8 mouse cellular contexts compared by ENCODE assay signal in the genomic region with DNA sequence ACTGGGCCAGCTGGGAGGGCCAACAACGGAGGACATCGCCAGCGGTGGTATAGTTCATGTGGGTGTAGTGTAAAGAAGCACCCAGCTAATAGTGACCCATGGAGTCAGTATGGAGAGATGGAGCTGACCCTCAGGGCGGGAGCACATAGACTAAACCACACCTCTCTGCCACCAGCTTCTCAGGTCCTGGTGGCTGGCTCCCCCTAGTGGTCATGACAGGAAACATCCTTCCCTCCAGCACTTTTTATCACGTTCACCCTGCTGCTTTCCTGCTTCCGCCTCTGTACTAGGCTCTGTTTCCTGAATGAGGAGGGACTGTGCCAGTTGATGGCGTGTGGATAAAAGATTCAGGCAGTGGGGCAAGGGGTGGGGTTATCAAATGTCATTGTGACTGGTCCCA. TPM values are rescaled to one million over a fixed set of nuclear protein-coding genes. Genes with fewer than 3 reads are reported as not detected.
DNase-seq lines count a peak whose midpoint lies in the region; ATAC-seq lines count a peak whose summit lies in the region.

No protein-coding gene starts in this region.

- peak; percentile 88 for ATAC-seq in erythroid progenitor cell, adult 5-6 weeks (replicated peaks; ENCODE audit: low FRiP score, poor library complexity, severe bottlenecking)
- peak; percentile 27; the same call in 1 of the 2 replicates for ATAC-seq in heart, embryonic 13.5 days (ENCODE audit: extremely low read depth, insufficient number of reproducible peaks, low FRiP score, low TSS enrichment)
- peak; percentile 68 for ATAC-seq in kidney, embryonic 16.5 days (ENCODE audit: low FRiP score, low TSS enrichment)
- ATAC-seq in liver, embryonic 12.5 days, result peak; percentile 71
- peak; percentile 68 for ATAC-seq in stomach, embryonic 14.5 days (ENCODE audit: insufficient number of reproducible peaks, insufficient read depth, low FRiP score, low read depth)

- peak overlapping the region; percentile 71 for H3K27ac ChIP-seq in heart, embryonic 13.5 days (replicated peaks)
- H3K27ac ChIP-seq in kidney, embryonic 16.5 days (ENCODE audit: low read length), result 0 out of 2 replicates have a peak overlapping the region, but pooled peaks have one; percentile 75
- H3K27ac ChIP-seq in liver, embryonic 12.5 days, result peak overlapping the region; percentile 71
- no peak overlapping the region for H3K27ac ChIP-seq in stomach, embryonic 14.5 days (ENCODE audit: low read length)

- 6% methylated on average over 7 of the region's 7 CpGs for WGBS in heart, embryonic 13.5 days
- 7% methylated on average over 7 of the region's 7 CpGs for WGBS in kidney, embryonic 16.5 days
- 1% methylated on average over 7 of the region's 7 CpGs for WGBS in liver, embryonic 12.5 days (ENCODE audit: insufficient replicate concordance)
- 4% methylated on average over 7 of the region's 7 CpGs for WGBS in stomach, embryonic 14.5 days

- peak overlapping the region; percentile 33 for H3K4me2 ChIP-seq in heart, embryonic 13.5 days
- H3K4me2 ChIP-seq in kidney, embryonic 16.5 days (replicated peaks; ENCODE audit: low read depth, low read length), result no peak overlapping the region
- peak overlapping the region; percentile 29; the same call in 1 of the 2 replicates for H3K4me2 ChIP-seq in liver, embryonic 12.5 days
- H3K4me2 ChIP-seq in stomach, embryonic 14.5 days (replicated peaks; ENCODE audit: low read depth, low read length), result no peak overlapping the region

- H3K4me3 ChIP-seq in heart, embryonic 13.5 days, result no peak overlapping the region
- H3K4me3 ChIP-seq in kidney, embryonic 16.5 days (ENCODE audit: low read length), result no peak overlapping the region
- no peak overlapping the region for H3K4me3 ChIP-seq in liver, embryonic 12.5 days
- no peak overlapping the region for H3K4me3 ChIP-seq in stomach, embryonic 14.5 days (ENCODE audit: low read depth, low read length)

- no peaks in the 10 kb centered on the region for H3K36me3 ChIP-seq in heart, embryonic 13.5 days
- H3K36me3 ChIP-seq in kidney, embryonic 16.5 days (ENCODE audit: insufficient read depth, low read length), result 0 out of 2 replicates have a peak, but pooled peaks cover 11% of the 10 kb centered on the region
- H3K36me3 ChIP-seq in liver, embryonic 12.5 days, result peaks cover 77% of the 10 kb centered on the region
- H3K36me3 ChIP-seq in stomach, embryonic 14.5 days (ENCODE audit: control insufficient read depth, insufficient read depth, low read length), result peaks cover 5% of the 10 kb centered on the region; the same call in 1 of the 2 replicates

- peak overlapping the region; percentile 20 for H3K9ac ChIP-seq in heart, embryonic 13.5 days
- H3K9ac ChIP-seq in kidney, embryonic 16.5 days (replicated peaks; ENCODE audit: low read length), result no peak overlapping the region
- peak overlapping the region; percentile 33; the same call in 1 of the 2 replicates for H3K9ac ChIP-seq in liver, embryonic 12.5 days
- no peak overlapping the region for H3K9ac ChIP-seq in stomach, embryonic 14.5 days (replicated peaks; ENCODE audit: low read depth, low read length)

- peak; percentile 58 to 70 for DNase-seq in CD8-positive naive resting alpha-beta T cell, adult 2 months (ENCODE audit: low read depth in 2 of 2, low spot score in 2 of 2)
- DNase-seq in brain, adult 2 months (ENCODE audit: low read depth, low spot score), result peak; percentile 89
- DNase-seq in naive thymus-derived CD4-positive, alpha-beta T cell, adult 2 months (ENCODE audit: low read depth), result peak; percentile 86

- no peaks in the 10 kb centered on the region for H3K9me3 ChIP-seq in heart, embryonic 13.5 days
- no peaks in the 10 kb centered on the region for H3K9me3 ChIP-seq in kidney, embryonic 16.5 days (ENCODE audit: low read length)
- H3K9me3 ChIP-seq in liver, embryonic 12.5 days (replicated peaks), result no peaks in the 10 kb centered on the region
- no peaks in the 10 kb centered on the region for H3K9me3 ChIP-seq in stomach, embryonic 14.5 days (ENCODE audit: control insufficient read depth, low read depth, low read length)

- H3K27me3 ChIP-seq in heart, embryonic 13.5 days (replicated peaks), result no peaks in the 10 kb centered on the region
- no peaks in the 10 kb centered on the region for H3K27me3 ChIP-seq in kidney, embryonic 16.5 days (ENCODE audit: insufficient read depth, low read length)
- no peaks in the 10 kb centered on the region for H3K27me3 ChIP-seq in liver, embryonic 12.5 days (replicated peaks)
- H3K27me3 ChIP-seq in stomach, embryonic 14.5 days (ENCODE audit: control insufficient read depth, insufficient read depth, low read length), result no peaks in the 10 kb centered on the region

- peaks cover 55% of the 10 kb centered on the region for H3K4me1 ChIP-seq in heart, embryonic 13.5 days
- peaks cover 47% of the 10 kb centered on the region for H3K4me1 ChIP-seq in kidney, embryonic 16.5 days (ENCODE audit: insufficient read depth, low read length)
- peaks cover 59% of the 10 kb centered on the region for H3K4me1 ChIP-seq in liver, embryonic 12.5 days
- H3K4me1 ChIP-seq in stomach, embryonic 14.5 days (ENCODE audit: control insufficient read depth, insufficient read depth, low read length), result peaks cover 32% of the 10 kb centered on the region; the same call in 1 of the 2 replicates

RNA-seq across cellular contexts. Expression of a gene that starts 15.8 kb away (rescaled TPM):
- total RNA-seq in erythroid progenitor cell, adult 5-6 weeks (2015; ENCODE audit: low replicate concordance), result 10.1 and 12.2 TPM in 2 replicates
- 3.5 and 10.3 TPM in 2 replicates for total RNA-seq in erythroid progenitor cell, adult 5-6 weeks (2017; ENCODE audit: low replicate concordance)
- polyA plus RNA-seq in heart, embryonic 13.5 days (2015; fragmentation: Nextera tagmentation; extraction: Ambion mirVana), result 3.0 and 3.1 TPM in 2 replicates
- 5.0 and 5.1 TPM in 2 replicates for polyA plus RNA-seq in kidney, embryonic 16.5 days (2015; fragmentation: Nextera tagmentation; extraction: Ambion mirVana)
- 7.9 and 8.7 TPM in 2 replicates for polyA plus RNA-seq in liver, embryonic 12.5 days (2016; fragmentation: Nextera tagmentation; extraction: Ambion mirVana)
- polyA plus RNA-seq in stomach, embryonic 14.5 days (2014; fragmentation: Nextera tagmentation; extraction: Ambion mirVana), result 3.8 and 4.5 TPM in 2 replicates

RNA-seq across cellular contexts. Expression of a gene that starts 27.1 kb away (rescaled TPM):
- 29.3 and 55.9 TPM in 2 replicates for total RNA-seq in erythroid progenitor cell, adult 5-6 weeks (2015; ENCODE audit: low replicate concordance)
- 12.4 and 14.4 TPM in 2 replicates for total RNA-seq in erythroid progenitor cell, adult 5-6 weeks (2017; ENCODE audit: low replicate concordance)
- 4.4 and 4.7 TPM in 2 replicates for polyA plus RNA-seq in heart, embryonic 13.5 days (2015; fragmentation: Nextera tagmentation; extraction: Ambion mirVana)
- 66.2 and 67.8 TPM in 2 replicates for polyA plus RNA-seq in kidney, embryonic 16.5 days (2015; fragmentation: Nextera tagmentation; extraction: Ambion mirVana)
- polyA plus RNA-seq in liver, embryonic 12.5 days (2016; fragmentation: Nextera tagmentation; extraction: Ambion mirVana), result 78.5 and 80.9 TPM in 2 replicates
- 43.8 and 50.9 TPM in 2 replicates for polyA plus RNA-seq in stomach, embryonic 14.5 days (2014; fragmentation: Nextera tagmentation; extraction: Ambion mirVana)

RNA-seq across cellular contexts. Expression of a gene that starts 53.2 kb away (rescaled TPM):
- total RNA-seq in erythroid progenitor cell, adult 5-6 weeks (2015; ENCODE audit: low replicate concordance), result not detected in 2 replicates
- total RNA-seq in erythroid progenitor cell, adult 5-6 weeks (2017; ENCODE audit: low replicate concordance), result 2.4 and 7.9 TPM in 2 replicates
- polyA plus RNA-seq in heart, embryonic 13.5 days (2015; fragmentation: Nextera tagmentation; extraction: Ambion mirVana), result not detected in 2 replicates
- polyA plus RNA-seq in kidney, embryonic 16.5 days (2015; fragmentation: Nextera tagmentation; extraction: Ambion mirVana), result 0.05 TPM in 1 of 2 replicates, not detected in the other
- 0.14 and 0.37 TPM in 2 replicates for polyA plus RNA-seq in liver, embryonic 12.5 days (2016; fragmentation: Nextera tagmentation; extraction: Ambion mirVana)
- polyA plus RNA-seq in stomach, embryonic 14.5 days (2014; fragmentation: Nextera tagmentation; extraction: Ambion mirVana), result not detected in 2 replicates

Comparison
In these comparisons a context has a peak if more than half of its experiments do, and no peak if none do; other contexts are left out.
1. ATAC-seq: peak in every context shown above with its lines; median percentile 88 in erythroid progenitor cell, adult 5-6 weeks; 71 in liver, embryonic 12.5 days; 68 in kidney, embryonic 16.5 days; 68 in stomach, embryonic 14.5 days; 27 in heart, embryonic 13.5 days.
2. H3K4me2 ChIP-seq: peak in heart, embryonic 13.5 days (single experiment) and liver, embryonic 12.5 days (single experiment); none in kidney, embryonic 16.5 days (single experiment) and stomach, embryonic 14.5 days (single experiment).
3. H3K9ac ChIP-seq: peak in heart, embryonic 13.5 days (single experiment) and liver, embryonic 12.5 days (single experiment); none in kidney, embryonic 16.5 days (single experiment) and stomach, embryonic 14.5 days (single experiment).
4. Peak in every context shown above with its lines, with median percentiles within 50 percentile points of each other: DNase-seq.